Mouse (Mus musculus): ENCODE results near the gene Card14.

DNA sequence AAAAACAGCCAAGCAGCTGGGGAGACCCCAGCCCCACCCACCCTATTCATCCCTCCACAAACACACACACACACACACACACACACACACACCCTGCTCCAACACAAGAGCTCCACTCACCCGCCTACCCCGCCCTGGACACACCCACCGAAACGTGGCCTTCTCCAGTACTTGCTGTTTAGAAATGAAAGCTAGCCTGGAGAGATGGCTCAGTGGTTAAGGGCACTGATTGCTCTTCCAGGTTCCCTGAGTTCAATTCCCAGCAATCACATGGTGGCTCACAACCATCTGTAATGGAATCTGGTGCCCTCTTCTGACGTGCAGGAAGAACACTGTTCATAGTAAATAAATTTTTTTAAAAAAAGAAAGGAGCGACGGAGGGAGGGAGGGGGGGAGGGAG is 41.8 kb upstream of the Card14 start:
- TF ChIP-seq POLR2A (IDR thresholded peaks at IDR 0.05; ENCODE audit: borderline replicate concordance, extremely low read depth, low read depth, low read length) (no peak), CTCF (IDR thresholded peaks at IDR 0.05; ENCODE audit: insufficient read depth, low read length) (no peak)

Measured in lung, adult 2 months (tissue).